Mouse (Mus musculus) midbrain, postnatal 0 days (tissue): ENCODE data around the gene Pkd1l3. TPM values are rescaled to one million over a fixed set of nuclear protein-coding genes. Genes with fewer than 3 reads are reported as not detected.

Source experiments
- ATAC-seq: fragments of 200-750 bp; cut with Nextera tagmentation; 2 replicates; pipeline ENCODE4 v1.8.0; 2017; ENCODE audit warnings: moderate number of reproducible peaks, mild to moderate bottlenecking, moderate TSS enrichment, moderate library complexity; ENCODE audit not compliant: low FRiP score
- DNase-seq: peaks from one replicate; pipeline ENCODE4 v3.0.0-alpha.2; 2015; ENCODE audit warnings: low spot score
- H3K27ac ChIP-seq: fragments of 300-500 bp; sonication (generic); 2 replicates; pipeline ENCODE4 v1.5.1; 2014; ENCODE audit warnings: low read depth, mild to moderate bottlenecking, low read length, mixed read lengths
- H3K27me3 ChIP-seq: fragments of 300-500 bp; sonication (generic); 2 replicates; pipeline ENCODE4 v1.6.1; 2014; ENCODE audit warnings: low read length, control low read depth, mixed read lengths; ENCODE audit not compliant: insufficient read depth
- H3K36me3 ChIP-seq: fragments of 300-500 bp; sonication (generic); 2 replicates; pipeline ENCODE4 v1.6.1; 2014; ENCODE audit warnings: low read length, control low read depth, mixed read lengths; ENCODE audit not compliant: insufficient read depth
- H3K4me1 ChIP-seq: fragments of 300-500 bp; sonication (generic); 2 replicates; pipeline ENCODE4 v1.6.1; 2014; ENCODE audit warnings: mild to moderate bottlenecking, control low read depth, antibody characterized with exemption, low read length, mixed read lengths; ENCODE audit not compliant: insufficient read depth
- H3K4me2 ChIP-seq: fragments of 300-500 bp; sonication (generic); 2 replicates; pipeline ENCODE4 v1.6.1; 2014; ENCODE audit warnings: low read depth, mild to moderate bottlenecking, low read length, mixed read lengths; ENCODE audit not compliant: poor library complexity, severe bottlenecking
- H3K4me3 ChIP-seq: fragments of 300-500 bp; sonication (generic); 2 replicates; pipeline ENCODE4 v1.5.1; 2014; ENCODE audit warnings: low read depth, mild to moderate bottlenecking, low read length, moderate library complexity
- H3K9ac ChIP-seq: fragments of 300-500 bp; sonication (generic); replicated peaks from 2 replicates; pipeline ENCODE4 v1.6.1; 2014; ENCODE audit warnings: mild to moderate bottlenecking, low read length, moderate library complexity, mixed read lengths; ENCODE audit not compliant: poor library complexity, severe bottlenecking
- H3K9me3 ChIP-seq: fragments of 300-500 bp; sonication (generic); 2 replicates; pipeline ENCODE4 v1.6.1; 2016; ENCODE audit warnings: low read length, control low read depth
- CTCF ChIP-seq: IDR thresholded peaks from 2 replicates; pipeline ENCODE4 v1.5.1; 2016; ENCODE audit warnings: antibody characterized with exemption, mild to moderate bottlenecking
- WGBS: fragments of 180-500 bp; shearing (Covaris S2); extraction: QIAGEN DNeasy Blood & Tissue Kit; methylation state at CpG from one replicate; pipeline ENCODE4 v1.1.7; 2014; 5-methylcytosine and 5-hydroxymethylcytosine counted together
- polyA plus RNA-seq: library from polyadenylated mRNA; unstranded; fragments of >200 nt; fragmentation: Nextera tagmentation; extraction: Ambion mirVana; gene quantifications from 2 replicates; pipeline ENCODE4 v1.2.1, GENCODE M21; 2015
- total RNA-seq: library from RNA; depleted of rRNA; stranded (reverse); fragments of >200 nt; gene quantifications from 2 replicates; pipeline ENCODE4 v1.2.3, GENCODE M21; 2014

Gene Pkd1l3
- total and polyA plus RNA-seq, 2 experiments from 2014 or later = 0.07 to 0.22 TPM

DNA sequence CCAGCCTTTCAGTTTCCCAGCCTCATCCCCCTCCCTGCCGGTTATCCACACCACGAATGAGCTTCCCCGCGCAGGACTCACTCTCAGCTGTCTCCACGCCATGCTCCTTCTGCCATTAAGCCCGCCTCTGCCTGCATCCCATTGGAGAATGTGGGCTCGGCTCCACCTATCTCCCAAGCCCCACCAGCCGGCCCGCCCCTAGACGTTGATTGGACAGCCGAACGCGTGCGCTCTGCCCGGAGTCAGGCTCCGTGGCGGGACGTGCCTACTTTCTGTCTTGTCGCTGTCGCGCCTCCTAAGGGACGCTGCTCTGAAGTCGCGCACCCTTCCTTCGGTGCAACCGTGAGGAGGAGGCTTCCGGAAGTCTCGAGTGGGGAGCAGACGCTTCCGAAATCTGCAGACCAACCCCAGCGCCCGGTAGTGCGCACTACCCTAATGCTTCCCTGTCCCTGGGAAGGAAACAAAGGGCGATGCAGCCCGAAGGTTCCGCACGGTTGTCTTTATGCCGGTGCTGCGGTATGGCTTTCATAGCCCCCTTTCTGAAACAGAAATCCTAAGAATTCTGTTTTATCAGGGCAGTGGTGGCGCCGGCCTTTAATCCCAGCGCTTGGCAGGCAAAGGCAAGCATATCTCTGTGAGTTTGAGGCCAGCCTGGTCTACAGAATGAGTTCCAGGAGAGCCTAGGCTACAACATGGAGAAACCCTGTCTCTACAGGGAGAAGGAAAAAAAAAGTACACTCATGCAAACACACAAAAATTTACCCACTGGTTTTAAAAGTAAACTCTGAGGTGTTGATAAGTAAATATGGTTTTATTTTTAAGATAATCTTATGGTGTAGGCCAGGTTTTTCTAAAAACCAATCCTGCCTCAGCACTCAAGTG, 5.8 kb upstream of the Pkd1l3 start, which contains the start of gene Dhodh:
Gene Dhodh, minus strand, starts transcription at position 403 of the 882 bp plus-strand sequence.
- H3K36me3 ChIP-seq = 0 out of 2 replicates have a peak, but pooled peaks cover 5% of the 10 kb centered on the region
- ATAC-seq = peak; percentile 99
- WGBS = under 1% methylated on average over 42 of the region's 42 CpGs

DNA sequence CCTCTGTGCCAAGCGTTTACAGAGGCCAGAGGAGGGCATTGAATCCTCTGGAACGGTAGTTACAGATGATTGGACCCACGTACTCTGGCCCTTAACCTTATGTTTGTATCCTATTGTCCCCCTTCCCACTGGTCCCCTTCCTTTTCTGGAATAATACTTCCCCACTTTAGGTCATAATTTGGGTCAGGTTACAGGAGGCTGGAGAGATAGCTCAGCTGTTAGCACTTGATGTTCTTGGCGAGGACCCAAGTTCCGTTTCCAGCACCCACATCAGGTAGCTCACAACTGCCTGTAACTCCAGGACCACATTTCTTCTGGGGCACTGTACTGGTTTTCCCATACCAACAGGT, 5.2 kb upstream of the Pkd1l3 start:
- no peak for TF ChIP-seq CTCF
- DNase-seq (no peak), ATAC-seq (no peak)
- Histone ChIP-seq H3K36me3 (0 out of 2 replicates have a peak, but pooled peaks cover 5% of the 10 kb centered on the region), H3K4me3 (peak overlapping the region; percentile 50; the same call in 1 of the 2 replicates), H3K27ac (peak overlapping the region; percentile 87), H3K9ac (peak overlapping the region; percentile 67), H3K27me3 (no peaks in the 10 kb centered on the region), H3K4me2 (peak overlapping the region; percentile 49), H3K4me1 (0 out of 2 replicates have a peak, but pooled peaks cover 4% of the 10 kb centered on the region), H3K9me3 (no peaks in the 10 kb centered on the region)
- 18% methylated on average over 5 of the region's 5 CpGs for WGBS

More for the DNA sequence above, 5.8 kb upstream of the Pkd1l3 start, which contains the start of gene Dhodh:
- H3K4me1 ChIP-seq = 0 out of 2 replicates have a peak, but pooled peaks cover 4% of the 10 kb centered on the region
- DNase-seq = peak; percentile 99
- H3K4me3 ChIP-seq = peak within 1 kb of the TSS; percentile 50
- H3K27me3 ChIP-seq = no peaks in the 10 kb centered on the region
- H3K4me2 ChIP-seq = peak within 1 kb of the TSS; percentile 55
- H3K9me3 ChIP-seq = no peaks in the 10 kb centered on the region
- peak within 1 kb of the TSS; percentile 87 for H3K27ac ChIP-seq
- TF ChIP-seq CTCF = peak; percentile 61
- H3K9ac ChIP-seq = peak within 1 kb of the TSS; percentile 67

DNA sequence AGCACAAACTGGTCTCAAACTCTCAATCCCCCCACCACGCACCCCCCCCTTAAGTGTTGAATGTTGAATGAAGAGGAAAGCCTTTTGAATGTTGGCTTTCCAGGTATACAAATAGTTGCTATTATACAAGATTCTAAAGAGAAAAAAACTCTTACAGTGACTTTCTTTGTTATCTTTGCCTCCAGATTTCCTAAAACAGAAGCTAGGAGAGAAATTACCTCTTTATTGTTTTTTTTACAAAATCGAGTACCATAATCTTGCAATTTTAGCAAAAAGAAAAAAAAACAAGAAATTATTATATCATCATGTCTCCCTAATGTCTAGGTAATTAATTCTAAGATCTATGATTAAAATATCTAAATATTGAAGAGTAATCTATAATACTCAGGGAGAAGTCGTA, 1.3 kb downstream of the Pkd1l3 start:
- TF ChIP-seq CTCF = no peak
- 88% methylated on average over 3 of the region's 3 CpGs for WGBS
- no peak overlapping the region for H3K9ac ChIP-seq
- DNase-seq (no peak), ATAC-seq (no peak)
- no peaks in the 10 kb centered on the region for H3K4me1 ChIP-seq
- H3K27me3 ChIP-seq = no peaks in the 10 kb centered on the region
- no peak overlapping the region for H3K4me2 ChIP-seq
- H3K36me3 ChIP-seq = no peaks in the 10 kb centered on the region
- no peaks in the 10 kb centered on the region for H3K9me3 ChIP-seq
- H3K27ac ChIP-seq = no peak overlapping the region
- H3K4me3 ChIP-seq = no peak overlapping the region

DNA sequence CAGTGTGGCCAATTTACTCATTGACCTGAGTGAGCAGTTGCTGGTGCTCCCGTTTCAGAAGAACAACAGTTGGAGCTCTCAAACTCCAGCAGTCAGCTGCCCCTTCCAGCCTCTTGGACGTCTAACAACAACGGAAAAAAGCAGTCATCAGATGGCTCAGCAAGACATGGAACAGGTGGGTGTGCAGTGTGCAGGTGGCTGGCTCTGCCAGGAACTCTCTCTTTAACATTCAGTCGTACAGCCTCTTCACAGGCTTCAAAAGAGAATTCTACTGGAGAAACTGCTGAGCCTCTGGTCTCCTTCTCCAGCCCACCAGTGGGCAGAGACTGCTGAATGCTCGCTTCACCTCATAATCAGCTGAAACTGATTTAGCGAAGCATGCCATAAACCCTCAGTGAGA, 14.3 kb downstream of the Pkd1l3 start:
- ATAC-seq (no peak), DNase-seq (no peak)
- Histone ChIP-seq H3K4me3 (no peak overlapping the region), H3K9me3 (no peaks in the 10 kb centered on the region), H3K36me3 (no peaks in the 10 kb centered on the region), H3K27me3 (no peaks in the 10 kb centered on the region), H3K9ac (no peak overlapping the region), H3K4me2 (no peak overlapping the region), H3K27ac (no peak overlapping the region), H3K4me1 (no peaks in the 10 kb centered on the region)
- 70% methylated on average over 6 of the region's 6 CpGs for WGBS
- TF ChIP-seq CTCF = no peak

DNA sequence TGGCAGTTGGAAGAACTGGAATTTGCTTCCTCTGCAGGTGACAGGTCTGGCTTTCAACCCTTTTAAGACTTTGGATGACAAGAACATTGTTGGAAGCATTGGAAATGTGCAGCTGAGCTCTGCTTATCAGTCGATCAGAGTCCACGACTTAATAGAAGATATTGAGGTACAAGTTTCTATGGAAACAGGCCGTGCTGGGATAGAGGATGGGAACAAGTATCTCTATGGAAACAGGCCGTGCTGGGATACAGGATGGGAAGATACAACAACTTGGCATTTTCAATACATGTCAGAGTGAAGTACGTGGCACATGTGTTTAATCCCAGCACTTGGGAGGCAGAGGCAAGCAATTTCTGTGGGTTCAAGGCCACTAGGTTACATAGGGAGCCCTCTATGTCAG, 18.2 kb downstream of the Pkd1l3 start:
- TF ChIP-seq CTCF = no peak
- no peaks in the 10 kb centered on the region for H3K4me1 ChIP-seq
- H3K9ac ChIP-seq = no peak overlapping the region
- H3K4me3 ChIP-seq = no peak overlapping the region
- H3K27me3 ChIP-seq = no peaks in the 10 kb centered on the region
- DNase-seq = peak; percentile 25
- no peak for ATAC-seq
- no peaks in the 10 kb centered on the region for H3K36me3 ChIP-seq
- H3K27ac ChIP-seq = no peak overlapping the region
- 54% methylated on average over 5 of the region's 5 CpGs for WGBS
- no peaks in the 10 kb centered on the region for H3K9me3 ChIP-seq
- no peak overlapping the region for H3K4me2 ChIP-seq

DNA sequence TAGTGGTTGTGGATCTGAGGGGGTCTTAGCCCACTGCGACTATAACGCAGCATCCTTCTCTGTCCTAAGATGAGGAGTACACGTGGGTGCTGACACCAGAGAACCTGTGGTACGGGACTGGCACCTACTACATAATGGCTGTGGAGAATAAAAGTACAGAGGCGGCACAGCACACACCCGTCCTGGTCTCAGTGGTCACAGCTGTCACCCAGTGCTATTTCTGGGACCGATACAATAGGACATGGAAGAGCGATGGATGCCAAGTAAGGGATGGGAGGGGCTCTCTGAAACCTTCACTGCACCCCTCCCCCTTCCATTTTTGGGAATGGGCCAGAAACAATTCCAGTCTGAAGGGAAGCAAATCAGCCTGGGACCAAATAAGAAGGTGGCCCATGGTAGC, 20.8 kb downstream of the Pkd1l3 start:
- Histone ChIP-seq H3K9ac (no peak overlapping the region), H3K4me3 (no peak overlapping the region), H3K9me3 (no peaks in the 10 kb centered on the region), H3K4me1 (no peaks in the 10 kb centered on the region), H3K27me3 (no peaks in the 10 kb centered on the region), H3K36me3 (no peaks in the 10 kb centered on the region), H3K4me2 (no peak overlapping the region), H3K27ac (no peak overlapping the region)
- no peak for TF ChIP-seq CTCF
- DNase-seq (no peak), ATAC-seq (no peak)
- 90% methylated on average over 8 of the region's 8 CpGs for WGBS
